Mouse (Mus musculus) heart, postnatal 10 days (tissue): Measurements from ENCODE around the gene Cspg4. TPM values are rescaled to one million over a fixed set of nuclear protein-coding genes. Genes with fewer than 3 reads are reported as not detected.

Experiments used
- DNase-seq, 2 experiments: peaks; one replicate each; pipeline ENCODE4 v3.0.0; 2021
- intact Hi-C: fragments of 180-260 bp; cut with DNase I; formaldehyde crosslinking; loops from one replicate; pipeline ENCODE4 v1.15.1; 2025
- total RNA-seq, 2 experiments: library from RNA; stranded (reverse); gene quantifications; 2 replicates each; pipeline ENCODE4 v1.2.3; 2021

Gene Cspg4
- total RNA-seq, result 10 to 100 TPM; 42.6 to 43.4 TPM

- intact Hi-C loops, result no loop called here
These were observed at the start of gene Cspg4 for GRCm38 (mm10) chr9:56864832-56865231. Gene Cspg4, plus strand, starts transcription at chr9:56865033.

GRCm38 (mm10) chr9:56824900-56825299 lies 39.9 kb upstream of the Cspg4 start:
- peak in 1 of 2 experiments; percentile 59 for DNase-seq
- intact Hi-C loops, result loop anchor here (10.0 kb wide), 1 partner anchor 190 kb away; no protein-coding TSS in a partner anchor

More at GRCm38 (mm10) chr9:56864832-56865231, at the start of gene Cspg4:
- peak; percentile 80 to 85 for DNase-seq

GRCm38 (mm10) chr9:56825476-56826213 lies 39.2 kb upstream of the Cspg4 start:
- DNase-seq, result no peak
- intact Hi-C loops, result loop anchor here (10.0 kb wide), 1 partner anchor 191 kb away; no protein-coding TSS in a partner anchor

- intact Hi-C loops, result loop anchor here (10.0 kb wide), 1 partner anchor 193 kb away; no protein-coding TSS in a partner anchor
- DNase-seq, result no peak
These were observed 36.7 kb upstream of the Cspg4 start for GRCm38 (mm10) chr9:56828146-56828545.

GRCm38 (mm10) chr9:56828841-56829240 lies 36.0 kb upstream of the Cspg4 start:
- no peak for DNase-seq
- intact Hi-C loops, result loop anchor here (10.0 kb wide), 1 partner anchor 194 kb away; no protein-coding TSS in a partner anchor

GRCm38 (mm10) chr9:56830162-56830561 lies 34.7 kb upstream of the Cspg4 start:
- peak in 1 of 2 experiments; percentile 21 for DNase-seq
- intact Hi-C loops, result no loop called here

- intact Hi-C loops, result no loop called here
- DNase-seq, result no peak
These were observed 32.9 kb upstream of the Cspg4 start for GRCm38 (mm10) chr9:56831904-56832303.

GRCm38 (mm10) chr9:56832900-56833299 lies 31.9 kb upstream of the Cspg4 start:
- intact Hi-C loops, result no loop called here
- peak; percentile 30 to 45 for DNase-seq

GRCm38 (mm10) chr9:56835152-56835551 lies 29.7 kb upstream of the Cspg4 start:
- intact Hi-C loops, result no loop called here
- DNase-seq, result peak in 1 of 2 experiments; percentile 51

GRCm38 (mm10) chr9:56840721-56841120 lies 24.1 kb upstream of the Cspg4 start:
- DNase-seq, result no peak
- intact Hi-C loops, result no loop called here

- intact Hi-C loops, result no loop called here
- no peak for DNase-seq
These were observed 23.0 kb upstream of the Cspg4 start for GRCm38 (mm10) chr9:56841864-56842263.

- no peak for DNase-seq
- intact Hi-C loops, result no loop called here
These were observed 22.5 kb upstream of the Cspg4 start for GRCm38 (mm10) chr9:56842303-56842719.

- intact Hi-C loops, result loop anchor here (1.0 kb wide), 1 partner anchor 46 kb away; no protein-coding TSS in a partner anchor
These were observed 21.1 kb upstream of the Cspg4 start for GRCm38 (mm10) chr9:56843679-56844188.

GRCm38 (mm10) chr9:56844644-56845043 lies 20.2 kb upstream of the Cspg4 start:
- intact Hi-C loops, result no loop called here
- peak in 1 of 2 experiments; percentile 18 for DNase-seq

More at GRCm38 (mm10) chr9:56843679-56844188, 21.1 kb upstream of the Cspg4 start:
- DNase-seq, result peak; percentile 85 to 88

GRCm38 (mm10) chr9:56847523-56847922 lies 17.3 kb upstream of the Cspg4 start:
- intact Hi-C loops, result no loop called here

GRCm38 (mm10) chr9:56850128-56850904 lies 14.5 kb upstream of the Cspg4 start:
- no peak for DNase-seq

More at GRCm38 (mm10) chr9:56847523-56847922, 17.3 kb upstream of the Cspg4 start:
- DNase-seq, result peak; percentile 74 to 82

GRCm38 (mm10) chr9:56850905-56851252 lies 14.0 kb upstream of the Cspg4 start:
- no peak for DNase-seq
- intact Hi-C loops, result no loop called here

More at GRCm38 (mm10) chr9:56850128-56850904, 14.5 kb upstream of the Cspg4 start:
- intact Hi-C loops, result no loop called here

GRCm38 (mm10) chr9:56851778-56852177 lies 13.1 kb upstream of the Cspg4 start:
- intact Hi-C loops, result no loop called here
- peak; percentile 77 to 78 for DNase-seq

GRCm38 (mm10) chr9:56857463-56857862 lies 7.4 kb upstream of the Cspg4 start:
- DNase-seq, result no peak
- intact Hi-C loops, result no loop called here

- intact Hi-C loops, result no loop called here
- no peak for DNase-seq
These were observed 4.8 kb upstream of the Cspg4 start for GRCm38 (mm10) chr9:56860035-56860434.
